Mouse (Mus musculus): ENCODE data around the gene Cdh13. TPM values are rescaled to one million over a fixed set of nuclear protein-coding genes. Genes with fewer than 3 reads are reported as not detected.
A peak's percentile ranks its signal among the peaks of the same experiment; 100 is the strongest.

Gene Cdh13
- polyA plus RNA-seq, 1 experiment from 2014 or later, result 59.2 TPM

DNA sequence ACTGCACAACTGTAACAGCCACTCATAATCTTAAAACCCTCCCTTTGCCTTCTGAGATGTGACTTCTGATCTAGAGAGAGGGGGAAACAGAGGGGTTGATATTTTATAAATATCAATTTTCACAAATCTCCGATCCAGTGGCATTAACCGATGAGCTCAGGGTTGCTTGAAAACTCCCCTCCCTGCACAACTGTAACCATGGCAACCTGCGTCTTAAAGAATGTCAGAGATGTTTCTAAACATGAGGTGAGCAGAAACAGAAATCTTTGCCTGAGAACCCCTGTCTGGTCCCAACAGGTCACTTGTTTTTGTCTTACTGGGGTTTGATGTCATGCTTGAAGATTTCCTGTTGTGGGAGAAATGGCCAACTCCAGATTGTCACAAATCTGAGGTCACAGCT lies 513.6 kb downstream of the Cdh13 start:
- H3K4me2 ChIP-seq, result no peak overlapping the region
- no peak overlapping the region for H3K27ac ChIP-seq
- 72% methylated on average over 3 of the region's 3 CpGs for WGBS
- no peaks in the 10 kb centered on the region for H3K27me3 ChIP-seq
- H3K9me3 ChIP-seq, result no peaks in the 10 kb centered on the region
- no peaks in the 10 kb centered on the region for H3K36me3 ChIP-seq
- ATAC-seq (ENCODE audit: low FRiP score), result no peak
- H3K9ac ChIP-seq, result no peak overlapping the region
- no peak overlapping the region for H3K4me3 ChIP-seq
- H3K4me1 ChIP-seq (replicated peaks), result no peaks in the 10 kb centered on the region; the same call in 1 of the 2 replicates

DNA sequence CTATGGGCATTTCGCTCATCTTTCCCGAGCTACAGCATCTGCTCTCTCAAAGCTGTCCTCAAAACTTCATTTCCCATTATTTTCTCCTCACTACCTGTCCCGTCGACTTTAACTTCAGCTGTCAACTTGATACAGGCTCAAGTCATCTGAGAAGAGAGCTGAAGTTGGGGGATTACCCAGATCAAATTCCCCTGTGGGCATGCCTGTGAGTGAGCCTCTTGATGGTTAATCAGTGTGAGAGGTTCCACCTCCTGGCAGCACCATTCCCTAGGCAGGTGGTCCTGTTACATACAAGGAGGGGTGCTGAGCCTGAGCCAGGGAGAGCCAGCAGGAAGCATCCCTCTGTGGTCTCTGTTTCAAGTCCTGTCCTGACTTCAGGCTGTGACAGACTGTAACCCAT lies 519.6 kb downstream of the Cdh13 start:
- Histone ChIP-seq H3K27ac (no peak overlapping the region), H3K9ac (no peak overlapping the region), H3K27me3 (no peaks in the 10 kb centered on the region), H3K9me3 (no peaks in the 10 kb centered on the region), H3K36me3 (no peaks in the 10 kb centered on the region), H3K4me1 (replicated peaks) (no peaks in the 10 kb centered on the region), H3K4me2 (no peak overlapping the region), H3K4me3 (no peak overlapping the region)
- ATAC-seq (ENCODE audit: low FRiP score), result no peak
- WGBS, result 96% methylated on average over 4 of the region's 4 CpGs

DNA sequence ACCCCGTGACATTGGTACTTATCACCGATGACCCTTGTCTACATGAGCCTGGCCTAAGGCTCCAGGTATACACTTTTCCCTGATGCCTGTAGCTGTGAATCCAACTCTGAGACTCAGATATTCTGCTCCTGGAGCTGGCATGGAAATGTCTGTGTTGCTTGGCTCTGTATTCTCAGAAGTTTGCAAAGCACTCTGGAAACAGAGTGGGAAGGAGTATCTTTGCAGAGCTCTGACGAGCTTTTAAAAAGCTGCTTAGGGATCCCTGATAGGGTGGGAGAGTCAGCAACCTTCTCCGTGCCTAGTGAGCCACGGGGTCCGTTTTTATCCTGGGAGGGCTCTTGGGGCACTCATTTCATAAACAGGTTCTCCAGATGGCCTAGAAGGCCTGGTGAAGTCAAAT lies 526.1 kb downstream of the Cdh13 start:
- Histone ChIP-seq H3K4me1 (replicated peaks) (no peaks in the 10 kb centered on the region; the same call in 1 of the 2 replicates), H3K36me3 (no peaks in the 10 kb centered on the region), H3K27me3 (no peaks in the 10 kb centered on the region), H3K9ac (no peak overlapping the region), H3K4me2 (no peak overlapping the region), H3K4me3 (no peak overlapping the region), H3K9me3 (no peaks in the 10 kb centered on the region), H3K27ac (no peak overlapping the region)
- no peak for ATAC-seq (ENCODE audit: low FRiP score)
- 82% methylated on average over 6 of the region's 6 CpGs for WGBS

DNA sequence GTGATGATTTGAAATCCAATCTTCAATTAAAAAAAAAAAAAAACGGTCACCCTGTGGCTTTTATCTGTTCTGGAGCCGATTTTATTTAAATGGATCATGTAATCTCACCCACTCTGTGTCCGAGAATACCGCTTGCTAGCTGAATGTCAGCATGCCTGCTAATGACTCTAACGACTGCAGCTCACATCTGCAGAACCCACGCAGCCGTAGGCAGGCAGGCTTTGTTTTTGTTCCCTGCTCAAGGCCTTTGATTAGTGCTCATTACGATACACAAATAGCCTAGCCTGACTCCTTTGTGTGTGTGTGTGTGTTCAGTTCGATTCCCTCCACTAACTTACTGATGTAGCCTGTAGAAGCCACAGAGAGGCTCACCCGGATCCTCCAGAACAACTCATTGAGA lies 531.5 kb downstream of the Cdh13 start:
- H3K9ac ChIP-seq, result no peak overlapping the region
- peaks cover 4% of the 10 kb centered on the region; the same call in 1 of the 2 replicates for H3K4me1 ChIP-seq (replicated peaks)
- H3K4me2 ChIP-seq, result no peak overlapping the region
- H3K9me3 ChIP-seq, result no peaks in the 10 kb centered on the region
- 47% methylated on average over 10 of the region's 10 CpGs for WGBS
- H3K27ac ChIP-seq, result peak overlapping the region; percentile 73
- no peak overlapping the region for H3K4me3 ChIP-seq
- ATAC-seq (ENCODE audit: low FRiP score), result no peak
- H3K36me3 ChIP-seq, result no peaks in the 10 kb centered on the region
- no peaks in the 10 kb centered on the region for H3K27me3 ChIP-seq

DNA sequence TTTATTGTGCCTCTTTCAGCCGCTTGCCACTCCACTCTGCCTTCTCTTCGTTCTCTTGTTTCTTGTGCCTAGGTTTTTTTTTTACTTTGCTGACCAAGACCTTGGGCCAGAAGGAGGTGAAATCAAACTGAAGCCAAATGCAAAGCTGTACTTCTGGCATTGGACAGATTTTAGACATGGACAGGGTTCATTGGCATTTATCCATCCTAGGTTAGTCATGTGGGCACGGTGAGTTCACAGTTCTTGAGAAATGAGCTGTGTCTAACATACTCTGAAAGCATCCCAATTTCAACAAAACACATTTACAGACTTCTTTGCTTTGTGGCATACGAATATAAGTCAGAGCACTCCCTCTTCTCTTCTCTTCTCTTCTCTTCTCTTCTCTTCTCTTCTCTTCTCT lies 543.2 kb downstream of the Cdh13 start:
- H3K9ac ChIP-seq, result no peak overlapping the region
- no peaks in the 10 kb centered on the region for H3K36me3 ChIP-seq
- peaks cover 15% of the 10 kb centered on the region for H3K4me1 ChIP-seq (replicated peaks)
- 83% methylated on average over 4 of the region's 4 CpGs for WGBS
- H3K27ac ChIP-seq, result no peak overlapping the region
- H3K9me3 ChIP-seq, result no peaks in the 10 kb centered on the region
- H3K4me2 ChIP-seq, result no peak overlapping the region
- no peak for ATAC-seq (ENCODE audit: low FRiP score)
- H3K4me3 ChIP-seq, result no peak overlapping the region
- no peaks in the 10 kb centered on the region for H3K27me3 ChIP-seq

DNA sequence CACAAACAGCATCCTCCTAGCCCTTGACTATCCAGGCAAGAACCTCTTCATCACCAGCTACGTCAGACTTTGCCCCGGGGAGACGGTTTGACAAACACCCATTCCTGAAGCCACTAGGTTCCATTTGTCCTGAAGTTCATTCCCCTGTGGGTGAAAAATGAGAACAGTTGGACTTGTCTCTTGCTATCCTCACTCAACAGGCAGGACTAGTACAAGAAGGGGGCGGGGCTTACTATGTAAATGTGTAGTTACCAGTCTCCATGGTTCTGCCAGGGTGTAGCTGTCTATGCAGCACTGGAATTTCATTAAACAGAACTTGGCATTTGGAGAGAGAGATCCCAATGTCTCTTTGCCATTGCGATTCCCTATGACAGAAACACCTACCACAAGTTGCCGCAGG lies 544.2 kb downstream of the Cdh13 start:
- H3K9ac ChIP-seq, result no peak overlapping the region
- no peak overlapping the region for H3K27ac ChIP-seq
- no peaks in the 10 kb centered on the region for H3K27me3 ChIP-seq
- 85% methylated on average over 6 of the region's 6 CpGs for WGBS
- H3K4me2 ChIP-seq, result no peak overlapping the region
- peaks cover 20% of the 10 kb centered on the region for H3K4me1 ChIP-seq (replicated peaks)
- H3K4me3 ChIP-seq, result no peak overlapping the region
- no peaks in the 10 kb centered on the region for H3K9me3 ChIP-seq
- ATAC-seq (ENCODE audit: low FRiP score), result no peak
- H3K36me3 ChIP-seq, result no peaks in the 10 kb centered on the region

DNA sequence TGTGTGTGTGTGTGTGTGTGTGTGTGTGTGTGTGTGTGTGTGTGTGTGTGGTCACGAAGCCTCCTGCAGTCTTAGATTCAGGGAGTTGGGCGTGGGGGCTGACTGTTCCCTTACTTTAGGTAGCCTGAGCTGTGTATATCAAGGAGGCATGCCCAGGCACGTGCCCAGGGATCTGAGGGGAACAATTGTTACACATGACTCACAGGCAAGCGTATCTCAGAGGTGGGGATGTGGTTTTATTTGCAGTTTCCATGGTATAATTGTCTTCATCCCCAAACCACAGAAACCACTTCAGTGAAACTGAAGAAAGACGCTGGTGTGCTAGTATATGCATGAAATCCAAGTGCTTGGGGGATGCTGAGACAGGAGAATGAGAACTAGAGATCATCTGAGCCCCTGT lies 546.8 kb downstream of the Cdh13 start:
- Histone ChIP-seq H3K4me2 (no peak overlapping the region), H3K4me1 (replicated peaks) (peaks cover 20% of the 10 kb centered on the region), H3K27ac (no peak overlapping the region), H3K4me3 (no peak overlapping the region), H3K9me3 (no peaks in the 10 kb centered on the region), H3K27me3 (no peaks in the 10 kb centered on the region), H3K36me3 (no peaks in the 10 kb centered on the region), H3K9ac (no peak overlapping the region)
- WGBS, result 65% methylated on average over 5 of the region's 5 CpGs
- no peak for ATAC-seq (ENCODE audit: low FRiP score)

DNA sequence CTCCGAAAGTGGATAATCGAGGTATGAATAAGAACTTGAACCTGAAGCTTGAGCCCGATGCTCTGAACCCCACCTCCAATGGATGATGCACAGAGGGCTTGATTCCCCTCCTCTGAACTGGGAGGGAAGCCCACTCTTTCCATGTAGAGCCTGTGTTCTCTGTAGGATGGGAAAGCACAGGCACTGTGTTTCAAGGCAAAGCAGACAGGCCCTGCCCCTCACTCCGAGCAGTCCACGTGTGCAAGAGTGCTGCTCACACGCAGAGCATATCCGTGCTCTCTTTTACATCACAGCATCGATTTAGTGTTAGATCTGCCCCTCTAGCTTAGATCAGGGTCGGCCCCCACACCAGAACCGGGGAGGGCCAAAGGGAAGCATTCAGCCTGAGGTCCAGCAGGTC lies 547.5 kb downstream of the Cdh13 start:
- no peak for ATAC-seq (ENCODE audit: low FRiP score)
- H3K27ac ChIP-seq, result peak overlapping the region; percentile 23; the same call in 1 of the 2 replicates
- WGBS, result 83% methylated on average over 10 of the region's 10 CpGs

DNA sequence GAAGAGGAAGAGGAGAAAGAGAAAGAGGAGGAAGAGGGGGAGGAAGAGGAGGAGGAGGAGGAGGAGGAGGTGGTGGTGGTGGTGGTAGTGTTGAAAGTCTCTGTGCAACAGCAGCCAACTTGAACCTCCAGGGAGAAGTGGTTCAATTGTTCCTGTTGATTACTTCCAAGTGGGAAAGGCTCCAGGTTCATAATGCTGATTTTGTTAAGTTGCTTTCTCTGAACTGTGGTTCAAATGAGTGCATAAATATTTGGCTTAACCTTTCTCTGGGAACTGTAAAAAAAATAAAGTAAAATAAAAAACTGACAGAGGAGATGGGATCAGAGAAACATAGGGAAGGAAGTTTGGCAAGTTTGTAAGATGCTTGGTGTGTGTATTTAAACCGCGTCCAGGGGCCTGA lies 555.3 kb downstream of the Cdh13 start:
- no peaks in the 10 kb centered on the region for H3K36me3 ChIP-seq
- no peak overlapping the region for H3K4me2 ChIP-seq
- WGBS, result 87% methylated on average over 2 of the region's 2 CpGs
- ATAC-seq (ENCODE audit: low FRiP score), result no peak
- H3K27ac ChIP-seq, result no peak overlapping the region
- H3K9ac ChIP-seq, result no peak overlapping the region
- H3K9me3 ChIP-seq, result no peaks in the 10 kb centered on the region
- no peaks in the 10 kb centered on the region for H3K27me3 ChIP-seq
- H3K4me1 ChIP-seq (replicated peaks), result no peaks in the 10 kb centered on the region
- H3K4me3 ChIP-seq, result no peak overlapping the region

More for the DNA sequence above, 547.5 kb downstream of the Cdh13 start:
- no peaks in the 10 kb centered on the region for H3K9me3 ChIP-seq
- H3K27me3 ChIP-seq, result no peaks in the 10 kb centered on the region
- no peak overlapping the region for H3K9ac ChIP-seq
- H3K4me3 ChIP-seq, result no peak overlapping the region
- no peak overlapping the region for H3K4me2 ChIP-seq
- no peaks in the 10 kb centered on the region for H3K36me3 ChIP-seq
- peaks cover 20% of the 10 kb centered on the region for H3K4me1 ChIP-seq (replicated peaks)

DNA sequence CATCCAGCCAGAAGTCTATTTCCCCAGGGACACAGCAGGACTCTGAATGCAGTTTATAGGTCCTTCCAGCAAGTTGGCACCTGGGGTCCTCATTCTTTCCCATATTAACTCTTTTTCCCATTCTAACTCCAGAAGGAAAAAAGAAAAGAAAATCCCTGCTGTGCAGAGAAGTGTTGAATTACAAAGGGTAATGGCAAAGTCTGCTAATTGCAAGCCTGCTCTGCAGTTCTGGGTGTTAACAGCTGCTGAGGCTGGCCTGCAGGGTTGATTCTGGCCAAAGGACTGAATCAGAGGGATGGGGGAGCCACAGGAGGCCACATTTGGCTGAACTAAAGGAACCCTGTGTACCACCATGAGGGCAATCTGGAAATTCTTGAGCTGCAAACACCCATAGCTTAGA lies 562.2 kb downstream of the Cdh13 start:
- Histone ChIP-seq H3K4me3 (no peak overlapping the region), H3K4me2 (no peak overlapping the region), H3K9me3 (no peaks in the 10 kb centered on the region), H3K9ac (no peak overlapping the region), H3K36me3 (no peaks in the 10 kb centered on the region), H3K27ac (no peak overlapping the region), H3K27me3 (0 out of 2 replicates have a peak, but pooled peaks cover 5% of the 10 kb centered on the region), H3K4me1 (replicated peaks) (peaks cover 14% of the 10 kb centered on the region)
- ATAC-seq (ENCODE audit: low FRiP score), result no peak

DNA sequence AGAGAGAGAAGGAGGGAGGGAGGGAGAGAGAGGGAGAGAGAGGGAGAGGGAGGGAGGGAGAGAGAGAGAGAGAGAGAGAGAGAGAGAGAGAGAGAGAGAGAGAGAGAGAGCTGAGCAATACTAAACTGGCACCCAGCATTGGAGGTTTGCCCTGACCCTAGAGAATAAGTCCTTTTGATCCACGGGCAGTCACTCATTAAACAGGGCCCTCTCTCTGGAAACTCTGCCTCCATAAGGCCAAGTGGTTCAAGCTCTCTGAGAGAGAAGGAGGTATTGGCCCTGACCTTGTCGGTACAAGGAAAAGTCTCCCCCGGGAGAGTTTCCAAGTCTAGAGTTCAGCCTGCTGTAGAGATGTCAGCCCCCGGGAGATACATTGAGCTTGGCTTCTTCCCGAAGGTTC lies 564.5 kb downstream of the Cdh13 start:
- Histone ChIP-seq H3K27me3 (0 out of 2 replicates have a peak, but pooled peaks cover 5% of the 10 kb centered on the region), H3K9ac (no peak overlapping the region), H3K4me3 (no peak overlapping the region), H3K9me3 (no peaks in the 10 kb centered on the region), H3K4me2 (no peak overlapping the region), H3K27ac (no peak overlapping the region), H3K36me3 (no peaks in the 10 kb centered on the region), H3K4me1 (replicated peaks) (peaks cover 14% of the 10 kb centered on the region)
- ATAC-seq (ENCODE audit: low FRiP score), result no peak
- 65% methylated on average over 5 of the region's 5 CpGs for WGBS

DNA sequence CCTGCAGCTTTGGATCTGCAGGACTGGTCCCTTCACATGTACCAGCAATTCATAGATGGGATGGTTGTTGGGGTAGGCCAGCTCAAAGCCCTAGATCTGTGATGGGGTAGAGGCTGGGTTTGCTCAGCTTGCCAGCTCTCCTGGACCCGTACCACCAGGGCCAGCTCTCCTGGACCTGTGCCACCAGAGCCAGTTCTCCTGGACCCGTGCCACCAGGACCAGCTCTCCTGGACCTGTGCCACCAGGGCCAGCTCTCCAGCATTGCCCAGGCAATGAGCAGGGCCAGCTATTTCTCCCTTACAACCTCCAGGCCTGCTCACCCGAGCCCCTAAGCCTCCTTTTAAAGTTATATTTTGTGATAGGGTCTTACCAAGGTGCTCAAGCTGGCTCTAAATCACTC lies 566.0 kb downstream of the Cdh13 start:
- Histone ChIP-seq H3K4me1 (replicated peaks) (peaks cover 14% of the 10 kb centered on the region), H3K4me2 (no peak overlapping the region), H3K9ac (no peak overlapping the region), H3K9me3 (no peaks in the 10 kb centered on the region), H3K36me3 (no peaks in the 10 kb centered on the region), H3K27me3 (0 out of 2 replicates have a peak, but pooled peaks cover 5% of the 10 kb centered on the region), H3K27ac (no peak overlapping the region), H3K4me3 (no peak overlapping the region)
- no peak for ATAC-seq (ENCODE audit: low FRiP score)
- 81% methylated on average over 3 of the region's 3 CpGs for WGBS

DNA sequence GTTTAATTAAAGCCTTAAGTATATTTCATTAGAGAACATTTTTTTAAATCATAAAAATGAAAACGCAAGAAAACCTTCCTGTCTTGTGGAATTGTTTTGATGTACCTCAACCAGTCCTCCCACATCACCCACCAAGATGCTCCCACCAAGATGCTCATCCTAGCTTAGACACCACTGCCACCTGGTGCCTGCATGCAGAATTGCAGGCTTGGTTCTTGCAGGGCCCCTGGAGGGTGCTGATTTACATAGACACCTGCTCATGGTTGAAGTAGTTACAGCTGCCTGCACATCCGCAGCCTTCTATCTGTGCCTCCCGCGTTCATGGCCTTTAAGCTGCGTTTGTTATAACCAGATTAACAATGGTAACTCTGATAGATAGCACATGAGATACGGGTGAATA lies 566.8 kb downstream of the Cdh13 start:
- Histone ChIP-seq H3K4me1 (replicated peaks) (peaks cover 14% of the 10 kb centered on the region), H3K4me3 (no peak overlapping the region), H3K27me3 (0 out of 2 replicates have a peak, but pooled peaks cover 5% of the 10 kb centered on the region), H3K9ac (no peak overlapping the region), H3K4me2 (no peak overlapping the region), H3K27ac (no peak overlapping the region), H3K36me3 (no peaks in the 10 kb centered on the region), H3K9me3 (no peaks in the 10 kb centered on the region)
- 23% methylated on average over 6 of the region's 6 CpGs for WGBS
- 0 out of 2 replicates have a peak, but pooled peaks have one; percentile 24 for ATAC-seq (ENCODE audit: low FRiP score)
